Mouse (Mus musculus) lung, adult 2 months (tissue): ENCODE measurements at regions not wholly inside any gene's neighbourhood (a gene's known extent, or its start where the extent isn't known, plus 50 kb on each side); places are given as distances from the start of the nearest gene placed in this dataset.

ENCODE experiments used
- CTCF ChIP-seq: fragments of 200-500 bp; IDR thresholded peaks from 2 replicates; pipeline ENCODE4 v1.5.1; 2011; ENCODE audit warnings: mild to moderate bottlenecking, low read length, control low read depth; ENCODE audit not compliant: insufficient read depth
- POLR2A ChIP-seq: fragments of 200-500 bp; IDR thresholded peaks from 2 replicates; pipeline ENCODE4 v1.6.1; 2011; ENCODE audit warnings: low read depth, mild to moderate bottlenecking, control low read depth, low read length, borderline replicate concordance; ENCODE audit errors: extremely low read depth

DNA sequence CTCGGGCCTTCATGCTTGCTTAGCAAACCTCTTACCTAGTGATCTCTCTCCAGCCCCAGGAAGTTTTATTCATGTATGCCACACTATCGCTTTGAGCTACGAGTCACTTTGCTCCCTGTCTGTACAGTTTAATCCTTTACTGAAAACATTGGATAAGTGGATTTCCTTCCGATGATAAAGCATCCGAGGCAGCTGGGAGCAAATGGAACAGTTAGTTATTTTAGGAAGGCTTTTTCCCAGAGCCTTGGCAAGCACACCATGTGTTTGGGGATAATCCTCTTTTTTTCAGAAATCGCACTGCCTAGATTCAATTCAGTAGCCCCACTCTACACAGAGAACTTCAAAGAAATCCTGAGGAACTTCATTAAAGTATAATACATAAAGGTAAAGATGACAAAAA is 561.3 kb upstream of the Fat1 start:
- no peak for TF ChIP-seq CTCF
- TF ChIP-seq POLR2A, result no peak
